Mouse (Mus musculus) bone marrow, adult 2 months (tissue): ENCODE measurements around the gene Siglec1. TPM values are rescaled to one million over a fixed set of nuclear protein-coding genes. Genes with fewer than 3 reads are reported as not detected.

Source experiments
- H3K27ac ChIP-seq: fragments of 200-500 bp; 2 replicates; pipeline ENCODE4 v1.5.1; 2012; ENCODE audit warnings: low read depth, mild to moderate bottlenecking, control low read depth, inconsistent platforms, low read length; ENCODE audit not compliant: control insufficient read depth, poor library complexity, insufficient read depth
- H3K4me1 ChIP-seq: fragments of 200-500 bp; 2 replicates; pipeline ENCODE4 v1.6.1; 2011; ENCODE audit warnings: low read length; ENCODE audit not compliant: control insufficient read depth, insufficient read depth
- H3K4me3 ChIP-seq: fragments of 200-500 bp; replicated peaks from 2 replicates; pipeline ENCODE3; 2011; ENCODE audit warnings: mild to moderate bottlenecking, low read depth, low read length, control low read depth; ENCODE audit not compliant: control insufficient read depth
- CTCF ChIP-seq: fragments of 200-500 bp; IDR thresholded peaks from 2 replicates; pipeline ENCODE4 v1.5.1; 2011; ENCODE audit warnings: low read length, control low read depth; ENCODE audit not compliant: control insufficient read depth, insufficient read depth
- POLR2A ChIP-seq: fragments of 200-500 bp; IDR thresholded peaks from 2 replicates; pipeline ENCODE4 v1.6.1; 2011; ENCODE audit warnings: low read depth, mild to moderate bottlenecking, control low read depth, low read length, borderline replicate concordance; ENCODE audit not compliant: control insufficient read depth
- WGBS: fragments of 180-500 bp; shearing (Covaris S2); methylation state at CpG from one replicate; pipeline ENCODE4 v1.1.7; 2018; 5-methylcytosine and 5-hydroxymethylcytosine counted together
- polyA plus RNA-seq: library from polyadenylated mRNA; stranded (reverse); fragments of >200 nt; gene quantifications from 2 replicates; pipeline ENCODE4 v1.2.4, GENCODE M21; 2011; ENCODE audit warnings: low replicate concordance; ENCODE audit not compliant: missing spikeins, insufficient read depth, insufficient read length

Siglec1 gene
- polyA plus RNA-seq, 1 experiment: 6.2 TPM

DNA sequence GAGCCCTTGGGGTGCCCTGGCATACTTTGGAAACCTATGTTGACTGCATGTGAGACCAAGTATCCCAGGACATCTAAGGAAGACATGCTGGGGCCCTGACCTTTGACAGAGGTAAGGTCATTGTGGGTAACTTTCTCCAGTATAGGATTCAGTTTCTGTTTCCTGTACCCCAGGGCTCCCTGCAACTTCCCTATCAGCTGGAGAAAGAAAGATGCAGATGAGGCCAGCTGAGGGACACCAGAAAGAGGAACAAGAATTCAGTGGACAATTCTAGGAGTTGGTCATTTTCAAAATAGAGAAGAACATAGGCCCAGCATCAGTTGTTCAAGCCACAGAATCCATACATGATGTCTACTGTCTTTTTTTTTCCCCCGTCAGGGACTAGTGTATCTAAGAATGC, 3.1 kb upstream of the Siglec1 start:
- Histone ChIP-seq H3K27ac (no peak overlapping the region; the same call in 1 of the 2 replicates), H3K4me3 (no peak overlapping the region), H3K4me1 (peaks cover 6% of the 10 kb centered on the region; the same call in 1 of the 2 replicates)
- TF ChIP-seq POLR2A (no peak), CTCF (no peak)
- 50% methylated on average over 1 of the region's 1 CpGs for WGBS

DNA sequence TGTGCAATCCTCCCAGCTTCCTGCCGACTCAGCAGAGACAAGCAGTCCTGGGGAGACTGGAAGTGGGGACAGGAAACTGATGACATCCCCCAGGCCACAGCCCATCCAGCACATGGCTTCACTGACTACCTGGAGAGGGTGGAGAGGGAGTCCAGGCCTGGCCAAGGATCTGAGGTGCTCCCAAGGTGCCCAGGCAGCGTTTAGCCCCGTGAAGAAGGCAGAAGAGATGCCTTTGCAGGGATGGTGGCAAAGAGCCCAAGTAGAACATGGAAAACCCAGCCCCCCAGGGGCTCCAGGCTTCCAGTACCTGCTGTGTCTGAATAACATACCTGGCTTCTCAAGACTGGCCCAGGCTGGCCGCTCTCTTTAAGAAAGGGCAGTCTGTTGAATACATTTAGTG, 2.0 kb upstream of the Siglec1 start:
- Histone ChIP-seq H3K27ac (no peak overlapping the region), H3K4me3 (no peak overlapping the region), H3K4me1 (peaks cover 6% of the 10 kb centered on the region; the same call in 1 of the 2 replicates)
- 65% methylated on average over 4 of the region's 4 CpGs for WGBS
- TF ChIP-seq CTCF: no peak
- no peak for TF ChIP-seq POLR2A

DNA sequence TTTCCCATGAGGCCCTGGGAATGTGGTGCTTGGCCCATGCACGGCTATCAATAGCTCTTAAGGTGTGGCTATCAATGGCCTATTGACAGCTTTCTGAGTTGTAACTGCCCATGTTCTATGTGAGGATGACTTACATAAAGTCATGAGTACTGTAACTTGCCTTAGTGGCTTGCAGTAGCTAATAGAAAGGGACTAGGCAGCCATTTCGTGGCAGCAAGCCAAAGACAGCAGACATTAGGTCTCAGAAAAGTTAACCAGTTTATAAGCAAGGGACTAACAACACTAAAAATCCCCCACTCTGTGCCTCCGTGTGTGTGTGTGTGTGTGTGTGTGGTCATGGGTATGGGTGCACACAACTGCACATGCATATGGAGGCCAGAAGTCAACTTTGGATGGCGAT, 2.4 kb downstream of the Siglec1 start:
- Histone ChIP-seq H3K4me1 (peaks cover 4% of the 10 kb centered on the region; the same call in 1 of the 2 replicates), H3K27ac (no peak overlapping the region), H3K4me3 (no peak overlapping the region)
- TF ChIP-seq CTCF (no peak), POLR2A (no peak)
- WGBS: 82% methylated on average over 4 of the region's 4 CpGs

DNA sequence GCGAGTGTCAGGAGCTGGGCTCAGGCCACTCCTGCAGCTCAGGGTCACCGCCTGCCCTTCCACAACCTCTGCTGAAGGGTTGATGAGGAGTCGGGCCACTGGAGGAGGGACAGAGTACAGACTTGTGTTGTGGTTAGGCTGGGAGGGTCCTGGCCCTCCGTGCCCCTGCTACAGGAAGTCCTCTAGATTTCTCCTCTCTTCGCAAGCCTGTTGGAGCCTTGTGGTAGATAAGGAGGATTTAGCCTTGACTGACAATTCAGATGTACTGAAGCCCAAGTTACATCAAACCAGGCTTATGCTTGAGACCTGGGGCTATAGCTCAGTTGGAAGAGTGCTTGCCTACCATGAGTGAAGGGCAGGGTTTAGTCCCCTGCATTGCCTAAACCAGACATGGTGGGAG, 6.1 kb downstream of the Siglec1 start:
- no peak overlapping the region for H3K27ac ChIP-seq
- no peak for TF ChIP-seq POLR2A
- no peak for TF ChIP-seq CTCF
- no peak overlapping the region for H3K4me3 ChIP-seq
- H3K4me1 ChIP-seq: no peaks in the 10 kb centered on the region
- WGBS: 25% methylated on average over 5 of the region's 5 CpGs

DNA sequence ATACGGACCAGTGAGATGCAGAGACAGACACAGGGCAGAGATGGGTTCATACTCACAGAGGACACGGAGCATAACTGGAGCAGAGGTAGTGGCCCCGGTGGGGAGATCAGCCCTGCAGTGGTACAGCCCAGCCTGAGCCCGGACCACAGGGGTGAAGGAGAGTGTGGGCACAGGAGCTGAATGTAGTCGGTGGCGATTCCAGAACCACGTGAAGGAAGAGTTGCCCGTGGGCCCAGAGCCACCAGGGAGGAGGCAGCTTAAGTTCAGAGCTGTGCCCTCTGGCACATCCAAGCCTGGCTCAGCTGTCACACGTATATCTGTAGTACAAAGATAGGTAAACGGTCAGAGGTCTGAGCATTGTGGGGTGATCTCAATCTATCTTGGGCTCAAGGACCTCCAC, 14.0 kb downstream of the Siglec1 start:
- WGBS: 86% methylated on average over 10 of the region's 10 CpGs
- TF ChIP-seq CTCF: no peak

DNA sequence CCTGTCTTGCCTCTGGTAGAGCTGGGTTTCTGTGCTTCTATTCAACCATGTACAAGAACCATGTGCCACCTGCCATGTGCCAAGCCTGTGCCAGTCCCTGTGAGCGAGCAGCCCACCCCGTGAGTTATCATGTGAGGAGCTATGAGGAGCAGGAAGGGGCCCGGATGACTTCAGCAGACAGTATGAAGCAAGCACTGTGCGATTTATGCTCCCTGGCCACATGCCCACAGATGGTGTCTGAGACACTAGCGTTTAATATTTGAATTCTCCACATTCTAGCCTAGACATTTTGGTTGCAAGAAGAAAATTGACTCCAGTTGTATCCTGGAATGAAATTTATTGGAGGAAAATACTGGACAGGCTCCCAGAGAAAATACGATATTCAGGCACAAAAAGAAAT, 19.1 kb downstream of the Siglec1 start:
- Histone ChIP-seq H3K27ac (no peak overlapping the region), H3K4me1 (no peaks in the 10 kb centered on the region), H3K4me3 (no peak overlapping the region)
- TF ChIP-seq POLR2A: no peak
- no peak for TF ChIP-seq CTCF
- 33% methylated on average over 6 of the region's 6 CpGs for WGBS

More for the DNA sequence above, 14.0 kb downstream of the Siglec1 start:
- no peak overlapping the region for H3K27ac ChIP-seq
- H3K4me1 ChIP-seq: no peaks in the 10 kb centered on the region
- H3K4me3 ChIP-seq: no peak overlapping the region

DNA sequence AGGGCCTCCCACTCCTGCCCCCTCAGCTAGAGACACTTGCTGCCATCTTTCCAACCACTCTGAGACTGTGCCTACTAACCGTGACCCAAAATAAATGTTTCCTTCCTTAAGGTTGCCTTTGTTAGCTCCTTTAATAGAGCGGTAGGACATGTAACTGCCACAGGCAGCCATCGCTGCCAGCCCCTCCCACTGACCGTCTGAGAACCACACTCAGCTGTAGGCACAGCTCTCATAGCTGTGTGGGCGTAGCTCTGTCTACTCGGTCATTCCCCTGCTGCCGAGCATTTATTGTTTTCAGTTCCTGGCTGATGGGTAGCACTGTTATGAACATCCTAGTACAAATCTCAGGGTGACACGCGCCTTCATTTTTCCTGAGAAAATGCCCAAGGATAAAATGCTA, 20.2 kb downstream of the Siglec1 start:
- H3K4me3 ChIP-seq: no peak overlapping the region
- H3K27ac ChIP-seq: no peak overlapping the region
- TF ChIP-seq POLR2A (no peak), CTCF (no peak)
- no peaks in the 10 kb centered on the region for H3K4me1 ChIP-seq
- WGBS: 61% methylated on average over 9 of the region's 9 CpGs

DNA sequence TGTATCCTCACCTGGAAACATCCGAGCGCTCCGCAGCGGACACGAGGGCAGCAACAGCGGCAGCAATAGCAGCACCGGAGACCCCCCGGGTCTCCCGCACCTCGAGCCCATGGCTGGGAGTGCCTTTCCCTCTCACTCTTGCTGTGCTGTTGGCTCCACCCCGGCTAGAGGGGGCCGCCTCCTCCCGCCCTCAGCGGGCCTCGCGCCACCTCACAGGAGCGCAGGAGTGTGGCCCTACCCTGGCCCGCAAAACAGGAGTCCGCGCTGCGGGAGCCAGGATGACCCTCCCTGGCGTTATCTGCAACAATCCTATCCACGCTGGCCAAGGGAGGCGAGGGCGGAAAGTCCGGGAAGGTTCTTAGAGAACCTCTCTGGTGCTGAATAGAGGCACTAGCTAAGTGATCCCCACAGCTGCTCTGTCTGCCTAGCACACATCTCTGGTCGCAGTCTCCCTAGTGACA, 23.1 kb downstream of the Siglec1 start, which contains the start of gene Adam33:
Gene Adam33 (minus strand): TSS at position 411 of the 461 bp plus-strand sequence.
- H3K4me1 ChIP-seq: no peaks in the 10 kb centered on the region
- TF ChIP-seq POLR2A: no peak
- no peak within 1 kb of the TSS for H3K4me3 ChIP-seq
- H3K27ac ChIP-seq: no peak within 1 kb of the TSS
- 6% methylated on average over 21 of the region's 27 CpGs for WGBS

DNA sequence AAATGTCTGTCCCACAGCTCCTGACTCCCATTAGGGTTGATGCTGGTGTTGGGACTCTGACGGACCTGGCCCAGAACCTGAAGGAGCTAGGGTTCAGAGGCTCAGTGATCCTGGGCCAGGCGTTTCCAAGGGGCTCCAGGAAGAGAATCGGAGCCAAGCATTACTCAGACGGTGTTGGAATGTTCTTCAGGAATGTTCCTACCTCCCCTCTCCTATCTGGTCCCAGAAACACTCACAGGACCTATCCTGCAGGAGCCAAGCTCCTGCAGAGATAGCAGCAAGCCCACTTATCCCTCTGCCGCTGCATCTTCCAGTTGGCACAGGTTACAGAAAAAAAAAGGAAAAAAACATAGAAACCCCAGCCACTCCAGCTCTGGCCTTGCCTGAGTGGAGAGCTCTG, 25.0 kb downstream of the Siglec1 start:
- H3K27ac ChIP-seq: no peak overlapping the region
- no peaks in the 10 kb centered on the region for H3K4me1 ChIP-seq
- H3K4me3 ChIP-seq: no peak overlapping the region
- WGBS: 74% methylated on average over 5 of the region's 5 CpGs
- TF ChIP-seq CTCF: no peak
- no peak for TF ChIP-seq POLR2A

DNA sequence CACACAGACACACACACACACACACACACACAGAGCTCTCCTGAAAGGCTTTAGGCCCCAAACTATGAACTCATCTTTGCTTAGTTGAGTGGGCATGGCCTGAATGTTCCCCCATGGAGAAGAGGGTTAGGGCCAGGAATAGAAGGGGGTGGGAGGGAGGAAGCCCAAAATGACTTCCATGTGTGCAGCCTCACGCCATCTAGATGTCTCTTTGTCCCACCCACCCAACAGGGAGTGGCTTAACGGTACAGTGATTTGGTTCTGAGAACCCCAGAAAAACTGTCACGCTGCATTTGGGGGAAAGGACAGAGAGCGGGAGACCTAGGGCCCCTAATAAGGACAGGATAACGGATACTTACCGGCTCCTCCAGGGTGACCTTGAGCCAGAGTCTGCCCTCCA, 25.8 kb downstream of the Siglec1 start:
- H3K27ac ChIP-seq: no peak overlapping the region
- no peaks in the 10 kb centered on the region for H3K4me1 ChIP-seq
- no peak overlapping the region for H3K4me3 ChIP-seq
- 75% methylated on average over 6 of the region's 6 CpGs for WGBS
- TF ChIP-seq POLR2A (no peak), CTCF (no peak)
